ENCODE assay signal across 10 mouse cellular contexts in the genomic region with DNA sequence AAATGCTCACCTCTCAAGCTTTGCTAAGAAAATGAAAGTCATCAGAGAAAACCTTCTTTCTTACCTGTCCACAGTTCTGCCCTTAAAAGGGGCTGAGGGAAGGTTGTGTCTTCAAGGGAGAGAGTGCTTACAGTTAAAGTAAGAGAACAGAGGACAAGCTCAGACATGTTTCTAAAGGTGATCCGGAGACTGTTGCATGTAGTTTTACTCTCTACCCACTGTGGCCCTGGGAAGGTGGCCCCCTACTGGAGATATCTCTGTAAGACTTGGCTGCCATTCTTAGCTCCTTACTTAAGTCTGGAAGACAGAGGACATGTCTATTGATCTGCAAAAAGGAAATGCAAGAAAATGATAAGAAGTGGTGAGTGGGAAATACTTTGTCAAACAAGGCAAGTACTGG. TPM values are rescaled to one million over a fixed set of nuclear protein-coding genes. Genes with fewer than 3 reads are reported as not detected.
DNase-seq lines count a peak whose midpoint lies in the region; TF ChIP-seq lines count a peak whose summit lies in the region.
"Had no signal": no experiment of that assay in that cellular context is flagged by ENCODE, and none has a peak within 500 bp of the region (broad histone marks: within the 10 kb centered on the region; RNA-seq: fewer than 3 reads in every experiment).

No protein-coding gene starts in this region.

- TF ChIP-seq POLR2A in kidney, adult 2 months (IDR thresholded peaks at IDR 0.05; ENCODE audit: low read depth, low read length) = no peak
- no peak for TF ChIP-seq POLR2A in cerebellum, adult 2 months (IDR thresholded peaks at IDR 0.05; ENCODE audit: borderline replicate concordance, insufficient read depth, low read length)

- WGBS in kidney, adult 2 months = 20% methylated on average over 1 of the region's 1 CpGs
- WGBS in cerebellum, adult 2 months = 37% methylated on average over 1 of the region's 1 CpGs

- H3K27me3 ChIP-seq in kidney, adult 2 months (replicated peaks; ENCODE audit: control insufficient read depth, insufficient read depth, low read length) = 0 out of 2 replicates have a peak, but pooled peaks cover 1% of the 10 kb centered on the region
- H3K27me3 ChIP-seq in cerebellum, adult 2 months (ENCODE audit: control insufficient read depth, insufficient read depth, low read length) = no peaks in the 10 kb centered on the region
- H3K27me3 ChIP-seq: neural tube, embryonic 13.5 days had no signal

- peak; percentile 49 for DNase-seq in kidney, adult 2 months
- no peak for DNase-seq in kidney, postnatal 10 days
- peak; percentile 26 for DNase-seq in MEL-GATA-1-ER (ENCODE audit: extremely low read depth, low read depth)
- peak; percentile 65 for DNase-seq in induced T-regulatory cell, adult 2 months (ENCODE audit: low read depth)
- DNase-seq in skeletal muscle tissue, adult 2 months (ENCODE audit: low read depth, low spot score) = peak; percentile 9
- DNase-seq in neural tube, embryonic 10.5 days (ENCODE audit: extremely low spot score, low spot score) = no peak
- DNase-seq in cerebellum, adult 2 months = no peak
- DNase-seq in urinary bladder, postnatal 36 days (ENCODE audit: low spot score in 2 of 2) = no peak

- H3K4me3 ChIP-seq in kidney, adult 2 months (ENCODE audit: insufficient read depth, low read depth, low read length) = no peak overlapping the region
- H3K4me3 ChIP-seq in cerebellum, adult 2 months (replicated peaks; ENCODE audit: insufficient read depth, low read depth, low read length) = no peak overlapping the region
- H3K4me3 ChIP-seq: limb, embryonic 10.5 days; neural tube, embryonic 13.5 days had no signal

- no peaks in the 10 kb centered on the region for H3K36me3 ChIP-seq in kidney, adult 2 months (ENCODE audit: control insufficient read depth, insufficient read depth, low read length)
- H3K36me3 ChIP-seq: limb, embryonic 10.5 days; neural tube, embryonic 13.5 days had no signal

- H3K4me1 ChIP-seq in kidney, adult 2 months (ENCODE audit: control insufficient read depth, insufficient read depth, low read length) = no peaks in the 10 kb centered on the region
- H3K4me1 ChIP-seq in cerebellum, adult 2 months (ENCODE audit: control insufficient read depth, insufficient read depth, low read length) = no peaks in the 10 kb centered on the region
- H3K4me1 ChIP-seq: limb, embryonic 10.5 days; neural tube, embryonic 13.5 days had no signal

- TF ChIP-seq CTCF in kidney, adult 2 months (conservative IDR thresholded peaks at IDR 0.05; ENCODE audit: insufficient read depth, insufficient read length, low read depth, low read length) = peak; percentile 65
- no peak for TF ChIP-seq CTCF in cerebellum, adult 2 months (IDR thresholded peaks at IDR 0.05; ENCODE audit: borderline replicate concordance, insufficient read depth, low read depth, low read length)

- no peak overlapping the region for H3K27ac ChIP-seq in kidney, adult 2 months (ENCODE audit: insufficient read depth, low read depth, low read length)
- H3K27ac ChIP-seq in cerebellum, adult 2 months (ENCODE audit: insufficient read depth, low read length) = no peak overlapping the region
- H3K27ac ChIP-seq: limb, embryonic 10.5 days; neural tube, embryonic 13.5 days had no signal

RNA-seq across cellular contexts. Expression of a gene that starts 16.1 kb away (rescaled TPM):
- 1.1 and 2.3 TPM in 2 replicates for polyA plus RNA-seq in kidney, adult 2 months (2012; rRNA removed)
- 2.6 and 2.7 TPM in 2 replicates for polyA plus RNA-seq in cerebellum, adult 2 months (2012; rRNA removed)

RNA-seq across cellular contexts. Expression of a gene that starts 16.7 kb away (rescaled TPM):
- 27.1 and 27.9 TPM in 2 replicates for polyA plus RNA-seq in kidney, adult 2 months (2012; rRNA removed)
- polyA plus RNA-seq in cerebellum, adult 2 months (2012; rRNA removed) = 55.6 and 62.0 TPM in 2 replicates

Comparison
In these comparisons a context has a peak if more than half of its experiments do, and no peak if none do; other contexts are left out.
1. DNase-seq: peak in kidney, adult 2 months (single experiment), MEL-GATA-1-ER (single experiment), induced T-regulatory cell, adult 2 months (single experiment) and skeletal muscle tissue, adult 2 months (single experiment); none in kidney, postnatal 10 days (single experiment), neural tube, embryonic 10.5 days (single experiment), cerebellum, adult 2 months (0 of 2) and urinary bladder, postnatal 36 days (0 of 2).